Mouse (Mus musculus): ENCODE data around the gene Gm10681. TPM values are rescaled to one million over a fixed set of nuclear protein-coding genes. Genes with fewer than 3 reads are reported as not detected.
"Not testable (repeated sequence)": the region's sequence is repeated elsewhere in the genome, so short reads cannot be mapped to it uniquely, and the experiment has no call there.

Gm10681 gene
- polyA plus RNA-seq, 1 experiment from 2014 or later, result not detected

DNA sequence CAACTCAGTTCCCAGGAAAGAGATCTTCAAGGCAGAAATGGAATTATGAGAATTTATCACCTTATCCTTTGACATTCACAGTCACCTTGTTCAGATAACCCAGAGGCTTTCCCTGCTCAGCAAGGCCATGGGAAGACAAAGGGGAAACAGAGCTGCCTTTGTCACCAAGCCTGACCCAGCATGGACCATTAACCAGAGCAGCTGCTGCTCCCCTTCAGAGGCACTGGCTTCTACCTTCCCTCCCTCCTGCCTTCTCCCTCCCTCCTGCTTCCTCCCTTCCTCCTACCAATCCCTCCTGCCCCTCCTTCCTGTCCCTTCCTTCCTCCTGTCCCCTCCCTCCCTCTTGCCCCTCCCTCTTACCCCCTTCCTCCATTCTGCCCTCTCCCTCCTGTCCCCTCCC lies 24.9 kb upstream of the Gm10681 start:
- H3K9me3 ChIP-seq (ENCODE audit: control insufficient read depth, low read length); H3K9ac ChIP-seq (ENCODE audit: low read length); H3K27me3 ChIP-seq (ENCODE audit: control insufficient read depth, insufficient read depth, low read length); ATAC-seq (ENCODE audit: insufficient number of reproducible peaks, insufficient read depth, low FRiP score, low read depth); H3K36me3 ChIP-seq (ENCODE audit: control insufficient read depth, insufficient read depth, low read length); H3K4me2 ChIP-seq (ENCODE audit: low read length); H3K4me3 ChIP-seq (ENCODE audit: control insufficient read depth in 1 of 2, insufficient read depth in 1 of 2, low read depth in 1 of 2, low read length in 2 of 2); H3K27ac ChIP-seq (replicated peaks in 1 of 2; ENCODE audit: control insufficient read depth in 1 of 2, insufficient read depth in 1 of 2, low read depth in 2 of 2, low read length in 2 of 2); H3K4me1 ChIP-seq (ENCODE audit: control insufficient read depth in 2 of 2, insufficient read depth in 2 of 2, low read length in 2 of 2): not testable (repeated sequence)

DNA sequence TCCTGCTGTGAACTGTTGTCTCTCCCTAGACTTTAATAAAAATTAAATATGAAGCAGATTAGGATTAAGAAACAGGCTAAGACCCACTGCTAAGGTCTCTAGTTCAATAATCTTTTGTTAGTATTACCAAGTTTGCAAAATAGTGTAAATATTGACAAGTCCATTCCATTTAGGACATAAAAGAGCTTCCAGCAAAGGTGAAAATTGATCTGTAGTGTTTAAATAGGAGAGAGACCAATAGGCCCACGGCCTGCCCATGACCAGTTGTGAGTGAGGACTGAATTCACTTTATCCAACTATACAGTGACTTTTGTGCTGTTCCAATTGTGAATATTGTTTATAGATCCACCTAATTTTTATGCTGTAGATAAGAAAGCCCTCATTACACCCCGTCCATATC lies 886 bp downstream of the Gm10681 start:
- WGBS, result 77% methylated on average over 2 of the region's 2 CpGs
- no peak overlapping the region for H3K4me3 ChIP-seq (ENCODE audit: control insufficient read depth in 1 of 2, insufficient read depth in 1 of 2, low read depth in 1 of 2, low read length in 2 of 2)
- ATAC-seq (ENCODE audit: insufficient number of reproducible peaks, insufficient read depth, low FRiP score, low read depth), result no peak
- no peaks in the 10 kb centered on the region for H3K36me3 ChIP-seq (ENCODE audit: control insufficient read depth, insufficient read depth, low read length)
- no peaks in the 10 kb centered on the region for H3K27me3 ChIP-seq (ENCODE audit: control insufficient read depth, insufficient read depth, low read length)
- H3K27ac ChIP-seq (replicated peaks in 1 of 2; ENCODE audit: control insufficient read depth in 1 of 2, insufficient read depth in 1 of 2, low read depth in 2 of 2, low read length in 2 of 2), result no peak overlapping the region
- H3K9ac ChIP-seq (ENCODE audit: low read length), result no peak overlapping the region
- H3K4me2 ChIP-seq (ENCODE audit: low read length), result no peak overlapping the region
- H3K4me1 ChIP-seq (ENCODE audit: control insufficient read depth in 2 of 2, insufficient read depth in 2 of 2, low read length in 2 of 2), result no peaks in the 10 kb centered on the region
- no peaks in the 10 kb centered on the region for H3K9me3 ChIP-seq (ENCODE audit: control insufficient read depth, low read length)

DNA sequence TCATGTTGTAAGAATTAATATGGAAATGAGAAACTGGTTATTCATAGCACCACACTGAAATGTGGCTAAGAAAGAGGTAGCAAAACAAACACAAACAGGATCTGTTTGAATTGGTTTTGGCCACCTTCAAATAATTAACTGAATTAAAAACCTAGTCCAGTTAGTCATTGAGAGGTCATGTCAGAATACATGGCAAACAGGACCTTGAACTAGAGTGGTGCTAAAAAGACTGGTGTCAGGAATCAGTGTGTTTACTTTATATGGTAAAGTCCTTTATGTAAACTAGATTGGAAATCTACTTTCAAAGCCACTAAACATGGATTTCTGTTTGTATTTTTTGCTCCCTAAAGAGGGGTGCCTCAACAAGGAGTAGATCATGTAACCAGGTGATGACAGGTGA lies 6.0 kb downstream of the Gm10681 start:
- H3K9ac ChIP-seq (ENCODE audit: low read length); H3K4me3 ChIP-seq (ENCODE audit: control insufficient read depth in 1 of 2, insufficient read depth in 1 of 2, low read depth in 1 of 2, low read length in 2 of 2); H3K9me3 ChIP-seq (ENCODE audit: control insufficient read depth, low read length); H3K4me2 ChIP-seq (ENCODE audit: low read length); H3K4me1 ChIP-seq (ENCODE audit: control insufficient read depth in 2 of 2, insufficient read depth in 2 of 2, low read length in 2 of 2); H3K27me3 ChIP-seq (ENCODE audit: control insufficient read depth, insufficient read depth, low read length); H3K27ac ChIP-seq (replicated peaks in 1 of 2; ENCODE audit: control insufficient read depth in 1 of 2, insufficient read depth in 1 of 2, low read depth in 2 of 2, low read length in 2 of 2); H3K36me3 ChIP-seq (ENCODE audit: control insufficient read depth, insufficient read depth, low read length); ATAC-seq (ENCODE audit: insufficient number of reproducible peaks, insufficient read depth, low FRiP score, low read depth): not testable (repeated sequence)

DNA sequence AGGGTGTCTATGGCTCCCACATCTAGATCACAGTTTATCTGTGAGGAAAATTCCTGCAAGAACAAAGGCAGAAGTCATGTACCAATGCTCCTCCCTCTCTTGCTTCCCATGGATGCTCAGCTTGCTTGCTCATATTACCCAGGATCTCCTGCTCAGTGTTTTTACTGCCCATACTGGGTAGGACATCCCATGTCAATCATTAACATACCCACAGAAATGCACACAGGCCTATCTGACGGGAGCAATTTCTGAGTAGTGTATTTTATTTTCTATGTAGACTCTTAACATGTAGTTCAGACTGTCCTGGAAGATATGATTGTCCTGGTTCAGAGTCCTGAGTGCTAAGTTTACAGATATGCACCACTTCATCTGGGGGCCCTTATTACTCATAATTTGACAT lies 6.4 kb downstream of the Gm10681 start:
- not testable (repeated sequence) for H3K4me1 ChIP-seq (ENCODE audit: control insufficient read depth in 2 of 2, insufficient read depth in 2 of 2, low read length in 2 of 2); H3K27me3 ChIP-seq (ENCODE audit: control insufficient read depth, insufficient read depth, low read length); H3K9ac ChIP-seq (ENCODE audit: low read length); ATAC-seq (ENCODE audit: insufficient number of reproducible peaks, insufficient read depth, low FRiP score, low read depth); H3K4me2 ChIP-seq (ENCODE audit: low read length); H3K27ac ChIP-seq (replicated peaks in 1 of 2; ENCODE audit: control insufficient read depth in 1 of 2, insufficient read depth in 1 of 2, low read depth in 2 of 2, low read length in 2 of 2); H3K4me3 ChIP-seq (ENCODE audit: control insufficient read depth in 1 of 2, insufficient read depth in 1 of 2, low read depth in 1 of 2, low read length in 2 of 2); H3K9me3 ChIP-seq (ENCODE audit: control insufficient read depth, low read length); H3K36me3 ChIP-seq (ENCODE audit: control insufficient read depth, insufficient read depth, low read length)
- WGBS, result no CpG with 5 or more reads among the region's 1 CpGs

DNA sequence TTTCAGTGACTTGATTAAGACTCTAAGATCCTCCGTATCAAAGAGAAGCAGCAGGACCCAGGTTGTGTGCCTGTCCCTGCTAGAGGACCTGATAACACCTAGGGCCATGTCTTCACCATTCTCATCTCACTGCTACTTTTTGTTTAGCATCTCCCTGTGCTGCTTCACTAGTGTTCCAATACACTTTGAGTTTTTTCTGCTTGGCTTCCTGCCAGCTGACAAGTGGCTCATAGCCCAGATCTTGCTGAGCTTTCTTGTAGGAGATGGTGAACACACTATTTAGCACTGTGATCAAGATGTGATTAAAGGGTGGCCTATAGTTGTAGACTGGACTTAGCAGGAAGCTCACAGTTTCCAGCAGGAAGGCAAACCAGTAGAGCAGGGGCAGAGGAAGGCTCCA lies 7.6 kb downstream of the Gm10681 start:
- H3K36me3 ChIP-seq (ENCODE audit: control insufficient read depth, insufficient read depth, low read length); H3K9ac ChIP-seq (ENCODE audit: low read length); H3K27me3 ChIP-seq (ENCODE audit: control insufficient read depth, insufficient read depth, low read length); H3K27ac ChIP-seq (replicated peaks in 1 of 2; ENCODE audit: control insufficient read depth in 1 of 2, insufficient read depth in 1 of 2, low read depth in 2 of 2, low read length in 2 of 2); ATAC-seq (ENCODE audit: insufficient number of reproducible peaks, insufficient read depth, low FRiP score, low read depth); H3K4me3 ChIP-seq (ENCODE audit: control insufficient read depth in 1 of 2, insufficient read depth in 1 of 2, low read depth in 1 of 2, low read length in 2 of 2); H3K4me2 ChIP-seq (ENCODE audit: low read length); H3K4me1 ChIP-seq (ENCODE audit: control insufficient read depth in 2 of 2, insufficient read depth in 2 of 2, low read length in 2 of 2); H3K9me3 ChIP-seq (ENCODE audit: control insufficient read depth, low read length): not testable (repeated sequence)
- WGBS, result no CpG with 5 or more reads among the region's 1 CpGs

DNA sequence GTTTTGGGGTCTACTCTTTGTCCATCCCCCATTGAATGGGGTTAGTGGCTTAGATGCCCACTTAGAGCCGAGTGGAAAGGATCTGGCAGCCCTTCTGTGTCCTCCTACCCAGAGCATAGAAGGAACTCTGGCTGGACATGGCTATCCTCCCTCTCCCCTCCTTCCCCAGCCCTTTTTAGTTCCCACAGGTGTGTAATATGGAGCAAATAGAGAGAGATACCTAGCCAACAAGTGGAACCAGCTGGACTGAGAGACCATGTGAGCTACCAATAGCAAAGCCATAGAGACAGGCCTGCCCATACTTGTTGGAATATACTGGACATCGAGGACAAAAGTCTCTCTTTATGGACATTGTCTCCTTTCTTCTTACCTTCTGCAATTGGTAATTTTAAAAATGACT lies 20.9 kb downstream of the Gm10681 start:
- not testable (repeated sequence) for H3K4me2 ChIP-seq (ENCODE audit: low read length); H3K4me3 ChIP-seq (ENCODE audit: control insufficient read depth in 1 of 2, insufficient read depth in 1 of 2, low read depth in 1 of 2, low read length in 2 of 2); H3K27ac ChIP-seq (replicated peaks in 1 of 2; ENCODE audit: control insufficient read depth in 1 of 2, insufficient read depth in 1 of 2, low read depth in 2 of 2, low read length in 2 of 2); H3K4me1 ChIP-seq (ENCODE audit: control insufficient read depth in 2 of 2, insufficient read depth in 2 of 2, low read length in 2 of 2); H3K9ac ChIP-seq (ENCODE audit: low read length); ATAC-seq (ENCODE audit: insufficient number of reproducible peaks, insufficient read depth, low FRiP score, low read depth); H3K36me3 ChIP-seq (ENCODE audit: control insufficient read depth, insufficient read depth, low read length); H3K9me3 ChIP-seq (ENCODE audit: control insufficient read depth, low read length); H3K27me3 ChIP-seq (ENCODE audit: control insufficient read depth, insufficient read depth, low read length)
- WGBS, result 85% methylated on average over 2 of the region's 2 CpGs

DNA sequence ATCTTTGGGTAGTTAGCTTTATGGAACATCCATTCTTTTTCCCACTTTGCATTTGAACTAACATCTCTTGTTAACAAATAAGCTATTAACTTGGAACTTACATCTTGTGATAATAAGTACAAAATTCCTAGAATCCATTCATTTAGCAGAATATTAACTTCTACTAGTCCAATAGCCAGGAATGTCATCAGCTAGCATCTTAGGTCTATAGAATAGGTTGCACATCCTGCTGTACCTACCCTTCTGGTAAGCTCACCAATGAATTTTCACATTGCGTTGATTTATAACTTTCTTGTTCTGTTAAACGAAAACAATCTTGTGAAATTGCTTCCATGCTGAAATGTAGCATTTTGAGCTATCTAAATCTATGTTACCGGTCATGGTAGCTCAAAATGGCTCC lies 23.7 kb downstream of the Gm10681 start:
- not testable (repeated sequence) for H3K4me3 ChIP-seq (ENCODE audit: control insufficient read depth in 1 of 2, insufficient read depth in 1 of 2, low read depth in 1 of 2, low read length in 2 of 2); H3K36me3 ChIP-seq (ENCODE audit: control insufficient read depth, insufficient read depth, low read length); H3K9ac ChIP-seq (ENCODE audit: low read length); H3K9me3 ChIP-seq (ENCODE audit: control insufficient read depth, low read length); H3K4me1 ChIP-seq (ENCODE audit: control insufficient read depth in 2 of 2, insufficient read depth in 2 of 2, low read length in 2 of 2); H3K27me3 ChIP-seq (ENCODE audit: control insufficient read depth, insufficient read depth, low read length); H3K4me2 ChIP-seq (ENCODE audit: low read length); H3K27ac ChIP-seq (replicated peaks in 1 of 2; ENCODE audit: control insufficient read depth in 1 of 2, insufficient read depth in 1 of 2, low read depth in 2 of 2, low read length in 2 of 2); ATAC-seq (ENCODE audit: insufficient number of reproducible peaks, insufficient read depth, low FRiP score, low read depth)
- no CpG with 5 or more reads among the region's 3 CpGs for WGBS

DNA sequence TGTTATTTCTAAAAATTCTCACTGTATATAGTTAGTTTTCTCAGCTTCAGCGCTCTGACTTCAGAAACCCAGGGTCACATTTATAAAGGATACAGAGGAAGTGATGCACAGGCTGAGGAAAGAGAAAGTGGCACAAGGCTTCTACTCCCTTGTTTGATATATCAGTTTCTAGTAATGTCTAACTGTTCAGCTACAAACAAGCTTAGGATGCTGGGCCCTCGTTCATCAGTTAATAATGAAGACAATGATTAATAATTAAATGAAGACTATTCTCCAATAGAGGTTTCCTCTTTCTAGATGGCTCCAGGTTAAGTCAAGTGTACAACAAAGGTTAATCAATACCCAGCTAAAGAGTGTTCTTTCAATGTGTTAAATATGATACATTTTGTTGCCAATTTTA lies 24.8 kb downstream of the Gm10681 start:
- no CpG with 5 or more reads among the region's 2 CpGs for WGBS
- not testable (repeated sequence) for ATAC-seq (ENCODE audit: insufficient number of reproducible peaks, insufficient read depth, low FRiP score, low read depth)

More for the DNA sequence above, 24.8 kb downstream of the Gm10681 start:
- not testable (repeated sequence) for H3K9ac ChIP-seq (ENCODE audit: low read length); H3K36me3 ChIP-seq (ENCODE audit: control insufficient read depth, insufficient read depth, low read length); H3K27ac ChIP-seq (replicated peaks in 1 of 2; ENCODE audit: control insufficient read depth in 1 of 2, insufficient read depth in 1 of 2, low read depth in 2 of 2, low read length in 2 of 2); H3K4me2 ChIP-seq (ENCODE audit: low read length); H3K9me3 ChIP-seq (ENCODE audit: control insufficient read depth, low read length); H3K4me1 ChIP-seq (ENCODE audit: control insufficient read depth in 2 of 2, insufficient read depth in 2 of 2, low read length in 2 of 2); H3K4me3 ChIP-seq (ENCODE audit: control insufficient read depth in 1 of 2, insufficient read depth in 1 of 2, low read depth in 1 of 2, low read length in 2 of 2); H3K27me3 ChIP-seq (ENCODE audit: control insufficient read depth, insufficient read depth, low read length)
